Mouse (Mus musculus) myocyte (in vitro differentiated cells): ENCODE data around the gene Usp5.

Source experiments
- CEBPB ChIP-seq: IDR thresholded peaks from 2 replicates; pipeline ENCODE4 v1.6.1; 2011; ENCODE audit warnings: mild to moderate bottlenecking, moderate library complexity; ENCODE audit not compliant: poor library complexity, insufficient read depth, severe bottlenecking
- E2F4 ChIP-seq: IDR thresholded peaks from one replicate; pipeline ENCODE4 v1.6.1; 2011; ENCODE audit warnings: mild to moderate bottlenecking, control low read depth, moderate library complexity; ENCODE audit not compliant: insufficient read depth
- MAX ChIP-seq: IDR thresholded peaks from one replicate; pipeline ENCODE4 v1.6.1; 2011; ENCODE audit warnings: low read depth, mild to moderate bottlenecking, control low read depth
- MYOD1 ChIP-seq, 3 experiments: IDR thresholded peaks; one replicate each; pipeline ENCODE4 v1.6.1; 2011; ENCODE audit warnings: control low read depth in 2 of 3, low read depth in 2 of 3, mild to moderate bottlenecking in 2 of 3, moderate library complexity in 1 of 3; ENCODE audit not compliant: insufficient read length in 2 of 3, control insufficient read depth in 1 of 3
- MYOG ChIP-seq, 3 experiments: IDR thresholded peaks; one replicate each; pipeline ENCODE4 v1.6.1; 2011; ENCODE audit warnings: control low read depth in 2 of 3, low read depth in 2 of 3, mild to moderate bottlenecking in 2 of 3; ENCODE audit not compliant: insufficient read length in 2 of 3, control insufficient read depth in 1 of 3, insufficient read depth in 1 of 3
- POLR2A ChIP-seq: IDR thresholded peaks from one replicate; pipeline ENCODE4 v1.6.1; 2011; ENCODE audit warnings: low read depth, mild to moderate bottlenecking, control low read depth, moderate library complexity; ENCODE audit not compliant: insufficient read length
- POLR2AphosphoS2 ChIP-seq: IDR thresholded peaks from one replicate; pipeline ENCODE4 v1.6.1; 2011; ENCODE audit warnings: low read depth, control low read depth; ENCODE audit not compliant: insufficient read length
- REST ChIP-seq: IDR thresholded peaks from one replicate; pipeline ENCODE4 v1.6.1; 2011; ENCODE audit warnings: mild to moderate bottlenecking, control low read depth, moderate library complexity; ENCODE audit not compliant: insufficient read depth, insufficient read length
- SRF ChIP-seq: IDR thresholded peaks from one replicate; pipeline ENCODE4 v1.6.1; 2011; ENCODE audit warnings: low read depth; ENCODE audit not compliant: control insufficient read depth, insufficient read length
- TCF12 ChIP-seq: IDR thresholded peaks from one replicate; pipeline ENCODE4 v1.6.1; 2011; ENCODE audit warnings: mild to moderate bottlenecking, control low read depth; ENCODE audit not compliant: poor library complexity, insufficient read depth, severe bottlenecking
- TCF3 ChIP-seq: IDR thresholded peaks from one replicate; pipeline ENCODE4 v1.6.1; 2011; ENCODE audit warnings: low read depth, control low read depth; ENCODE audit not compliant: insufficient read length
- USF1 ChIP-seq: IDR thresholded peaks from one replicate; pipeline ENCODE4 v1.6.1; 2011; ENCODE audit warnings: low read depth, mild to moderate bottlenecking, control low read depth, moderate library complexity

GRCm38 (mm10) chr6:124863658-124864298 lies 34.5 kb upstream of the Usp5 start, which contains the start of gene Gpr162:
- TF ChIP-seq POLR2A (no peak), CEBPB (no peak), TCF12 (no peak), USF1 (no peak), MYOG (IDR thresholded peaks at IDR 0.05; ENCODE audit: control insufficient read depth in 1 of 3, insufficient read depth in 1 of 3, insufficient read length in 2 of 3, low read depth in 2 of 3) (no peak), E2F4 (no peak), POLR2AphosphoS2 (no peak), TCF3 (no peak), REST (no peak), MAX (no peak), MYOD1 (IDR thresholded peaks at IDR 0.05; ENCODE audit: control insufficient read depth in 1 of 3, insufficient read length in 2 of 3, low read depth in 2 of 3) (no peak), SRF (no peak)
